Mouse (Mus musculus) heart, postnatal 10 days (tissue): ENCODE data around the gene Col16a1. TPM values are rescaled to one million over a fixed set of nuclear protein-coding genes. Genes with fewer than 3 reads are reported as not detected.
A peak's percentile ranks its signal among the peaks of the same experiment; 100 is the strongest.

Experiments
- DNase-seq, 2 experiments: peaks; one replicate each; pipeline ENCODE4 v3.0.0; 2021
- intact Hi-C: fragments of 180-260 bp; cut with DNase I; formaldehyde crosslinking; loops from one replicate; pipeline ENCODE4 v1.15.1; 2025
- total RNA-seq, 2 experiments: library from RNA; stranded (reverse); gene quantifications; 2 replicates each; pipeline ENCODE4 v1.2.3; 2021

Col16a1 gene
- total RNA-seq, 2 experiments from 2014 or later: 24.6 to 25.4 TPM

- intact Hi-C loops: no loop called here
- DNase-seq: no peak
Observed at GRCm38 (mm10) chr4:130041076-130041475, 6.6 kb upstream of the Col16a1 start.

- DNase-seq: no peak
- intact Hi-C loops: no loop called here
Observed at GRCm38 (mm10) chr4:130044211-130044610, 3.4 kb upstream of the Col16a1 start.

- intact Hi-C loops: no loop called here
- DNase-seq: peak; percentile 61 to 63
Observed at GRCm38 (mm10) chr4:130045609-130046008, 2.0 kb upstream of the Col16a1 start.

- intact Hi-C loops: no loop called here
- no peak for DNase-seq
Observed at GRCm38 (mm10) chr4:130048203-130048479, 501 bp downstream of the Col16a1 start.

DNA sequence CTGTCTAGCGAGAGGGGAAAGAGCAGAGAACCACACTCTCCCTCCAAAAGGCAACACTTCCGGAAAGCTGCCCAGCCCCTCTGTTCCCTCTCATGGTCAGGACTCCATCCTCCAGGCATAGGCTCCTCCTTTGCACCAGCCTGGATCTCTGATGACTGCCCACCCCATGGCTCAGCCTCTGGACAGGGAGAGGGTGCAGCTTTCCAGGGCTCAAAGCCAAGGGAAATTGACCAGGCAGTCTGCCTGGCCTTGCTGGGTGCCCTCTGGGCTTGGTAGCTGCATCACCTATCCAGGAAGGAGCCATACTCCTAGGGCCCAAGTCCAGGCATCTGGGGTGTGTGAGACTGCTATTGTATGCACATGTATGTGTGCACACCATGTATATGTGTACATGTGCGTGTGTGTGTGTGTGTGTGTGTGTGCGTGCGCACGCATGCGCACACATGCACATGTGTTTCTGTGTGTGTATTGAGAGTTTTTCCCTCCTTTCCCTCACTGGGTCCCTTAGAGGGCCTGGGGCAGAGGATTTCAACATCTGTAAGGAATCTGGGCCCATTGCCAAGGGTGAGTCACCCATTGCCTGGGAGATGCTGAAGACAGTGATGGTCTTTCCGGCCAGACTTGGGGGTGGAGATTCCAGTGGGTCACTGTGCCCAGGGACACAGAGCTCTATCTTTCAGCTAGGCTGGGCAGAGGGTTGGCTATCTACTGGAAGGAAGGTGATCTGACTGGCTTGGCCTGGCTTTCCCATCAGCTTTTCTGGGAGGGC is 2.6 kb downstream of the Col16a1 start:
- intact Hi-C loops: no loop called here
- peak; percentile 80 to 83 for DNase-seq

GRCm38 (mm10) chr4:130052283-130052682 is 4.6 kb downstream of the Col16a1 start:
- intact Hi-C loops: no loop called here
- DNase-seq: no peak

GRCm38 (mm10) chr4:130053111-130053510 is 5.5 kb downstream of the Col16a1 start:
- intact Hi-C loops: no loop called here
- DNase-seq: no peak

- intact Hi-C loops: no loop called here
- DNase-seq: no peak
Observed at GRCm38 (mm10) chr4:130054727-130055126, 7.1 kb downstream of the Col16a1 start.

- no peak for DNase-seq
- intact Hi-C loops: no loop called here
Observed at GRCm38 (mm10) chr4:130055160-130056010, 7.7 kb downstream of the Col16a1 start.

- no peak for DNase-seq
- intact Hi-C loops: no loop called here
Observed at GRCm38 (mm10) chr4:130056011-130056322, 8.3 kb downstream of the Col16a1 start.

DNA sequence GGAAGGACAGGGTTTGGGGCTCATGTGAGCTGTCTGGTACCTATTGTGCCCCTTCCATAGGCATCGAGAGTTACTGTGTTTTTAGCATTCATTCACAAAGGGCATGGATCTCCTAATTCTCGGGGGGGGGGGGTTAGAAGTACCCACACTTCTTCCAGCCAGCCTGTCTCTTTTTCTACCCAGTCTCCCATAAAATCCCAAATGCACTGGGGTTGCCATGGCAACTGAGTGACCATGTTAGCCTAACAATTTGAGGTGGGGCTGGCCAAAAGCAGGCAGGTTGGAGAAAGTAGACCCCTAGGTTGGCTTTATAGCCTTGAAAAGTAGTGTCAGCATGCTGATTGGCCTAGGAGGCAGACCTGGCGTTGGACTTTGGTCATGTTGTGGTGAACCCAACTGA is 8.8 kb downstream of the Col16a1 start:
- intact Hi-C loops: no loop called here

DNA sequence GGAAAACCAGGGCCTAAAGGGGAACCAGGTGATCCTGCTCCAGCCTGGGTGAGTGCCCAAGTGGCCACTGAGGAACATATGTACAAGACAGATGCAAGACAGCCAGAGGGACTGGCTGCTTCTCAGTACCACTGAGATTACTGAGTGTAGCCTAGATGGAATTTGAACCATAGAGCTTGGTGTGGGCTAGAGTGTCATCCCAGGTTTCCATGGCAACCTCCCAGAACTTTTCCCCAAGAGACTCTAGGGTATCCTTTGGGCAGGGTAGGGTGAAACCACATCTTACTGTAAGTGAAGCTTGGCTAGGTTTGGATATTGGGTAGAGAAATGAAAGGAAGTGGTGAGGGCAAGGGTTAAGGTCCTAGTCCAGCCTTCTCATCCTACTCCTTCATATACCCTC is 13.3 kb downstream of the Col16a1 start:
- intact Hi-C loops: no loop called here
- DNase-seq: no peak

More for the DNA sequence above, 8.8 kb downstream of the Col16a1 start:
- no peak for DNase-seq

GRCm38 (mm10) chr4:130063191-130063590 is 15.6 kb downstream of the Col16a1 start:
- DNase-seq: no peak
- intact Hi-C loops: no loop called here

DNA sequence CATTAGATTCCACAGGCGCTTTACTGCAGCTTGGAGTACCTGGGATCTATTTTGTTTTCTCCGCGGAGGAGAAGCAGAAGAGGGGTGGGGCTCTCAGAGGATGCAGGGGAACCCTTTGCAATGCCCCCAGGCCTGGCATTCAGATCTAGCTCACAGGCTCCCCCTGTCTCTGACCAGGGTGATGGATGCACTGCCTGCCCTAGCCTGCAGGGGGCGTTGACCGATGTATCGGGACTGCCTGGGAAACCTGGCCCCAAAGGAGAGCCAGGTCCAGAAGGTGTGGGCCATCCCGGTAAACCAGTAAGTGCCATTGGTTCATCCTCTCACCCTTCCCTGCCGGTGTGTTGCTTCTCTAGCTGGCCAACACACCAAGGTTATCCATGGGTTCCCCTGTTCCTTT is 19.2 kb downstream of the Col16a1 start:
- intact Hi-C loops: no loop called here

GRCm38 (mm10) chr4:130070523-130070922 is 22.9 kb downstream of the Col16a1 start:
- DNase-seq: no peak
- intact Hi-C loops: no loop called here

More for the DNA sequence above, 19.2 kb downstream of the Col16a1 start:
- no peak for DNase-seq

DNA sequence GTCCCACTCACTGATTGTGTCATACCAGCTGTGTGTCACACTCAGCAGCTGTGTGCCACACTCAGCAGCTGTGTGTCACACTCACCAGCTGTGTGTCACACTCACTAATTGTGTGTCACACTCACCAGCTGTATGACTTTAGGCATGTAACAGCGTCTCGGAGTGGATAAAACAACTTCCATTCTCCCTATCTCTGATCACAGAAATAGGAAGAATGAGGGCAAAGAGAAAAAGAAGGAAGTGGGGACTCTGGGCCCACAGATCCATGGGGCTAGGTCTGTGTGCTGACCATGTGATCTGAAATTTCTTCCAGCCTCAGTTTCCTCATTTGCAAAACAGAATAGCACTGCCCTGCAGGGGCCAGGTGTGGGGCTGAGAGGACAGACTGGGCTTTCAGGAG is 24.1 kb downstream of the Col16a1 start:
- DNase-seq: no peak
- intact Hi-C loops: no loop called here

- intact Hi-C loops: no loop called here
Observed at GRCm38 (mm10) chr4:130073367-130073766, 25.7 kb downstream of the Col16a1 start.

GRCm38 (mm10) chr4:130074761-130075515 is 27.3 kb downstream of the Col16a1 start:
- no peak for DNase-seq
- intact Hi-C loops: no loop called here

More at GRCm38 (mm10) chr4:130073367-130073766, 25.7 kb downstream of the Col16a1 start:
- DNase-seq: no peak

- DNase-seq: peak in 1 of 2 experiments; percentile 48
- intact Hi-C loops: no loop called here
Observed at GRCm38 (mm10) chr4:130076856-130077255, 29.2 kb downstream of the Col16a1 start.

GRCm38 (mm10) chr4:130078816-130079485 is 31.3 kb downstream of the Col16a1 start:
- no peak for DNase-seq
- intact Hi-C loops: no loop called here

- intact Hi-C loops: no loop called here
- DNase-seq: no peak
Observed at GRCm38 (mm10) chr4:130079521-130079920, 31.9 kb downstream of the Col16a1 start.
